Mouse (Mus musculus): ENCODE results near the gene Fam240a.

The Fam240a gene

GRCm38 (mm10) chr9:110893429-110893828 is 23.2 kb downstream of the Fam240a start:
- no peak for DNase-seq (ENCODE audit: low spot score in 2 of 2)

GRCm38 (mm10) chr9:110892552-110892951 is 24.1 kb downstream of the Fam240a start:
- no peak for DNase-seq (ENCODE audit: low spot score in 2 of 2)

- DNase-seq (ENCODE audit: low spot score in 2 of 2), result no peak
Observed at GRCm38 (mm10) chr9:110891077-110891828, 25.4 kb downstream of the Fam240a start.

GRCm38 (mm10) chr9:110890026-110890783 is 26.5 kb downstream of the Fam240a start:
- no peak for DNase-seq (ENCODE audit: low spot score in 2 of 2)

GRCm38 (mm10) chr9:110888935-110889334 is 27.7 kb downstream of the Fam240a start:
- no peak for DNase-seq (ENCODE audit: low spot score in 2 of 2)

GRCm38 (mm10) chr9:110887388-110888303 is 29.0 kb downstream of the Fam240a start:
- no peak for DNase-seq (ENCODE audit: low spot score in 2 of 2)

GRCm38 (mm10) chr9:110881953-110882352 is 34.7 kb downstream of the Fam240a start:
- no peak for DNase-seq (ENCODE audit: low spot score in 2 of 2)

- no peak for DNase-seq (ENCODE audit: low spot score in 2 of 2)
Observed at GRCm38 (mm10) chr9:110880772-110881171, 35.9 kb downstream of the Fam240a start.

- DNase-seq (ENCODE audit: low spot score in 2 of 2), result no peak
Observed at GRCm38 (mm10) chr9:110879998-110880561, 36.6 kb downstream of the Fam240a start, which contains the start of gene Tmie. Gene Tmie, minus strand, starts transcription at chr9:110880113.

GRCm38 (mm10) chr9:110879191-110879920 is 37.3 kb downstream of the Fam240a start, which contains the start of gene Als2cl:
Gene Als2cl, plus strand, starts transcription at chr9:110879870.
- DNase-seq (ENCODE audit: low spot score in 2 of 2), result peak in 1 of 2 experiments; percentile 18

GRCm38 (mm10) chr9:110877888-110878287 is 38.8 kb downstream of the Fam240a start:
- DNase-seq (ENCODE audit: low spot score in 2 of 2), result no peak

GRCm38 (mm10) chr9:110877353-110877752 is 39.3 kb downstream of the Fam240a start:
- no peak for DNase-seq (ENCODE audit: low spot score in 2 of 2)

- no peak for DNase-seq (ENCODE audit: low spot score in 2 of 2)
Observed at GRCm38 (mm10) chr9:110875288-110875695, 41.4 kb downstream of the Fam240a start.

GRCm38 (mm10) chr9:110874660-110875191 is 41.9 kb downstream of the Fam240a start:
- no peak for DNase-seq (ENCODE audit: low spot score in 2 of 2)

- no peak for DNase-seq (ENCODE audit: low spot score in 2 of 2)
Observed at GRCm38 (mm10) chr9:110873681-110874659, 42.7 kb downstream of the Fam240a start.

- DNase-seq (ENCODE audit: low spot score in 2 of 2), result peak in 1 of 2 experiments; percentile 59
Observed at GRCm38 (mm10) chr9:110871030-110871429, 45.6 kb downstream of the Fam240a start.

All from frontal cortex, postnatal 25 days (tissue).